Mouse (Mus musculus): ENCODE measurements around the gene Alox12.

DNA sequence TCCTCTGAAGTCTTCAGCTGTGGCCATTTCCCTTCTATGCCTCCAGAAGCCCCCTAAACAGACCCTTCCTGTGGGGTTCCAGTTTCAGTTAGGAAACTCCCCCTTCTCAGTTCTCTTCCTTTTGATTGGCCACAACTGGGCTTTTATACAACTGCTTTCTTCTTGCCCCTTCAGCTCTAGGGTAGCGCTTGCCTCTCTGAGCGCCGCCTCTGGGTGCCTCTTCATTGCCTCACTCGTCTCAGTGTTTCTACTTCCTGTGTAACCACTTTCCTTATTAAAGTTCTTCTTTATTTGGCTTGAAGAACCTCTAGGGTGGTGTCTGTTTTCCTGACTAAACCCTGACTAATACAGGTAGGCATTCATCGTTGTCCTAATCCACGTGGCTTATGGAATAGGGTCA, 36.1 kb upstream of the Alox12 start:
- TF ChIP-seq EP300 (IDR thresholded peaks at IDR 0.05; ENCODE audit: low read depth): no peak
- TF ChIP-seq CTCF (IDR thresholded peaks at IDR 0.05; ENCODE audit: low read depth): no peak

Measured in heart, postnatal 0 days (tissue).